Mouse (Mus musculus) embryonic facial prominence, embryonic 10.5 days (tissue): ENCODE data around the gene Mrps7. TPM values are rescaled to one million over a fixed set of nuclear protein-coding genes. Genes with fewer than 3 reads are reported as not detected.

ENCODE experiments used
- DNase-seq: peaks from one replicate; pipeline ENCODE4 v3.0.0-alpha.2; 2017; ENCODE audit warnings: low spot score
- H3K27ac ChIP-seq: fragments of 300-500 bp; sonication (generic); replicated peaks from 2 replicates; pipeline ENCODE4 v1.5.1; 2016; ENCODE audit warnings: mild to moderate bottlenecking
- H3K27me3 ChIP-seq: fragments of 300-500 bp; sonication (generic); replicated peaks from 2 replicates; pipeline ENCODE4 v1.6.1; 2016; ENCODE audit warnings: low read depth, mild to moderate bottlenecking; ENCODE audit not compliant: poor library complexity, severe bottlenecking
- H3K36me3 ChIP-seq: fragments of 300-500 bp; sonication (generic); replicated peaks from 2 replicates; pipeline ENCODE4 v1.6.1; 2016; ENCODE audit warnings: mild to moderate bottlenecking, moderate library complexity
- H3K4me1 ChIP-seq: fragments of 300-500 bp; sonication (generic); 2 replicates; pipeline ENCODE4 v1.6.1; 2016
- H3K4me3 ChIP-seq: fragments of 300-500 bp; sonication (generic); 2 replicates; pipeline ENCODE4 v1.5.1; 2016; ENCODE audit warnings: mild to moderate bottlenecking, moderate library complexity
- H3K9me3 ChIP-seq: fragments of 300-500 bp; sonication (generic); 2 replicates; pipeline ENCODE4 v1.6.1; 2016; ENCODE audit warnings: mild to moderate bottlenecking
- WGBS: fragments of 180-500 bp; shearing (Covaris S2); methylation state at CpG from one replicate; pipeline ENCODE4 v1.1.7; 2016; 5-methylcytosine and 5-hydroxymethylcytosine counted together
- polyA plus RNA-seq: library from polyadenylated mRNA; unstranded; fragments of >200 nt; fragmentation: Nextera tagmentation; extraction: Ambion mirVana; gene quantifications from 2 replicates; pipeline ENCODE4 v1.2.1, GENCODE M21; 2016

Mrps7 gene
- polyA plus RNA-seq, 1 experiment from 2014 or later: 101 TPM

- Histone ChIP-seq H3K4me3 (peak overlapping the region; percentile 16; the same call in 1 of the 2 replicates), H3K27me3 (no peaks in the 10 kb centered on the region), H3K27ac (no peak overlapping the region), H3K4me1 (peaks cover 15% of the 10 kb centered on the region), H3K9me3 (no peaks in the 10 kb centered on the region), H3K36me3 (peaks cover 33% of the 10 kb centered on the region)
- no peak for DNase-seq
- 83% methylated on average over 9 of the region's 9 CpGs for WGBS
These were observed 22.2 kb downstream of the Mrps7 start for GRCm38 (mm10) chr11:115625877-115626276.

- H3K27ac ChIP-seq: 0 out of 2 replicates have a peak overlapping the region, but pooled peaks have one; percentile 81
- 54% methylated on average over 11 of the region's 11 CpGs for WGBS
These were observed 23.3 kb downstream of the Mrps7 start for GRCm38 (mm10) chr11:115626824-115627616.

GRCm38 (mm10) chr11:115627705-115628464 is 24.2 kb downstream of the Mrps7 start, which contains the start of gene Slc25a19:
Gene Slc25a19, minus strand, starts transcription at chr11:115628295.
- WGBS: under 1% methylated on average over 47 of the region's 47 CpGs
- Histone ChIP-seq H3K4me1 (peaks cover 15% of the 10 kb centered on the region), H3K36me3 (peaks cover 14% of the 10 kb centered on the region), H3K27me3 (no peaks in the 10 kb centered on the region), H3K27ac (peak within 1 kb of the TSS; percentile 82), H3K4me3 (peak within 1 kb of the TSS; percentile 85), H3K9me3 (no peaks in the 10 kb centered on the region)
- peak; percentile 98 for DNase-seq

More at GRCm38 (mm10) chr11:115626824-115627616, 23.3 kb downstream of the Mrps7 start:
- Histone ChIP-seq H3K9me3 (no peaks in the 10 kb centered on the region), H3K27me3 (no peaks in the 10 kb centered on the region), H3K4me3 (peak overlapping the region; percentile 85), H3K36me3 (peaks cover 22% of the 10 kb centered on the region), H3K4me1 (peaks cover 15% of the 10 kb centered on the region)
- DNase-seq: no peak

GRCm38 (mm10) chr11:115628465-115629101 is 24.9 kb downstream of the Mrps7 start:
- Histone ChIP-seq H3K9me3 (no peaks in the 10 kb centered on the region), H3K27me3 (no peaks in the 10 kb centered on the region), H3K36me3 (peaks cover 7% of the 10 kb centered on the region; the same call in 1 of the 2 replicates), H3K4me3 (peak overlapping the region; percentile 85), H3K27ac (peak overlapping the region; percentile 82), H3K4me1 (peaks cover 15% of the 10 kb centered on the region)
- WGBS: 54% methylated on average over 13 of the region's 13 CpGs
- no peak for DNase-seq

- no peaks in the 10 kb centered on the region for H3K27me3 ChIP-seq
- H3K36me3 ChIP-seq: 0 out of 2 replicates have a peak, but pooled peaks cover 4% of the 10 kb centered on the region
- 88% methylated on average over 13 of the region's 13 CpGs for WGBS
- no peaks in the 10 kb centered on the region for H3K9me3 ChIP-seq
- H3K4me3 ChIP-seq: no peak overlapping the region
- no peak overlapping the region for H3K27ac ChIP-seq
- DNase-seq: no peak
- peaks cover 15% of the 10 kb centered on the region for H3K4me1 ChIP-seq
These were observed 26.2 kb downstream of the Mrps7 start for GRCm38 (mm10) chr11:115629734-115630531.

GRCm38 (mm10) chr11:115630532-115631504 is 27.1 kb downstream of the Mrps7 start:
- 49% methylated on average over 16 of the region's 16 CpGs for WGBS
- peak overlapping the region; percentile 6; the same call in 1 of the 2 replicates for H3K4me3 ChIP-seq
- H3K27ac ChIP-seq: no peak overlapping the region
- no peaks in the 10 kb centered on the region for H3K9me3 ChIP-seq
- H3K27me3 ChIP-seq: no peaks in the 10 kb centered on the region
- peaks cover 15% of the 10 kb centered on the region for H3K4me1 ChIP-seq
- no peaks in the 10 kb centered on the region for H3K36me3 ChIP-seq
- no peak for DNase-seq

- no peak overlapping the region; the same call in 1 of the 2 replicates for H3K4me3 ChIP-seq
- peaks cover 15% of the 10 kb centered on the region for H3K4me1 ChIP-seq
- H3K9me3 ChIP-seq: no peaks in the 10 kb centered on the region
- H3K36me3 ChIP-seq: no peaks in the 10 kb centered on the region
- DNase-seq: peak; percentile 40
- H3K27me3 ChIP-seq: no peaks in the 10 kb centered on the region
- WGBS: 15% methylated on average over 3 of the region's 3 CpGs
- no peak overlapping the region for H3K27ac ChIP-seq
These were observed 27.8 kb downstream of the Mrps7 start for GRCm38 (mm10) chr11:115631505-115631890.

GRCm38 (mm10) chr11:115632247-115632646 is 28.5 kb downstream of the Mrps7 start:
- Histone ChIP-seq H3K4me3 (no peak overlapping the region), H3K9me3 (no peaks in the 10 kb centered on the region), H3K36me3 (no peaks in the 10 kb centered on the region), H3K27ac (no peak overlapping the region), H3K27me3 (no peaks in the 10 kb centered on the region), H3K4me1 (peaks cover 9% of the 10 kb centered on the region)
- WGBS: 79% methylated on average over 7 of the region's 7 CpGs
- no peak for DNase-seq

GRCm38 (mm10) chr11:115632862-115633261 is 29.1 kb downstream of the Mrps7 start:
- 91% methylated on average over 10 of the region's 10 CpGs for WGBS
- Histone ChIP-seq H3K27me3 (no peaks in the 10 kb centered on the region), H3K4me1 (peaks cover 4% of the 10 kb centered on the region; the same call in 1 of the 2 replicates), H3K9me3 (no peaks in the 10 kb centered on the region), H3K4me3 (no peak overlapping the region), H3K36me3 (no peaks in the 10 kb centered on the region), H3K27ac (no peak overlapping the region)
- no peak for DNase-seq

GRCm38 (mm10) chr11:115634109-115634508 is 30.4 kb downstream of the Mrps7 start:
- Histone ChIP-seq H3K4me1 (no peaks in the 10 kb centered on the region), H3K9me3 (no peaks in the 10 kb centered on the region), H3K27ac (no peak overlapping the region), H3K36me3 (no peaks in the 10 kb centered on the region), H3K4me3 (no peak overlapping the region), H3K27me3 (no peaks in the 10 kb centered on the region)
- WGBS: 71% methylated on average over 4 of the region's 4 CpGs
- DNase-seq: no peak

- no peak overlapping the region for H3K4me3 ChIP-seq
- WGBS: 89% methylated on average over 8 of the region's 8 CpGs
- H3K4me1 ChIP-seq: no peaks in the 10 kb centered on the region
- H3K27me3 ChIP-seq: no peaks in the 10 kb centered on the region
- H3K27ac ChIP-seq: no peak overlapping the region
- no peaks in the 10 kb centered on the region for H3K36me3 ChIP-seq
- no peak for DNase-seq
- H3K9me3 ChIP-seq: no peaks in the 10 kb centered on the region
These were observed 31.3 kb downstream of the Mrps7 start for GRCm38 (mm10) chr11:115635041-115635440.
